29 mouse cellular contexts compared by ENCODE assay signal in the genomic region with DNA sequence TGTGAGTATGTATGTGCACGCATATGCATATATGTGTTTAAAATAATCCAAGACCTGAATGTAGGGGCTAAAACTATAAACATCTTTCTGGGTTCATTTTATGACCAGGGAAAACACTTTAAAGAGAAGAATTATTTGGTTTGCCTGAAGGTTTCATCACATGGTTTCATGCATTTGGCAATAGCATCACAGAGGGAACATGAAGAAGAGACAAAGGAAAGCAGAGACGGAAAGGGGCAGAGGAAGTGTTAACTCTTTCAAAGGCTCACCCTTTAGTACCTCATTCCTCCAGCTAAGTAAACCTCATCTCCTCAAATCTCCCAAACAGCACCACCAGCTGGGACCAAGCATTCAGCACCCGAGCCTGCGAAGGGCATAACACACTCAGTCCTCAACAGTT.
"Had no signal": no experiment of that assay in that cellular context is flagged by ENCODE, and none has a peak within 500 bp of the region (broad histone marks: within the 10 kb centered on the region; RNA-seq: fewer than 3 reads in every experiment).

No protein-coding gene starts in this region.

- H3K9ac ChIP-seq: embryonic facial prominence, embryonic 12.5 days; embryonic facial prominence, embryonic 13.5 days; embryonic facial prominence, embryonic 15.5 days; forebrain, embryonic 12.5 days; forebrain, embryonic 13.5 days; forebrain, embryonic 15.5 days; forebrain, postnatal 0 days had no signal

- DNase-seq: cerebellum, adult 2 months; cerebellum, adult 8-10 months; cerebellum, adult 9-10 months; cerebellum, adult 9-11 months; cerebellum, postnatal 10 days; cerebellum, postnatal 14 days; cerebellum, postnatal 25 days; cerebellum, postnatal 36 days; embryo, embryonic 11 days; forebrain, postnatal 0 days; gastrocnemius, adult 2 months; gastrocnemius, postnatal 10 days; gastrocnemius, postnatal 14 days; gastrocnemius, postnatal 25 days; gastrocnemius, postnatal 36 days; heart, adult 11 months; heart, adult 18-20 months; heart, adult 2 months had no signal

- H3K9me3 ChIP-seq: embryonic facial prominence, embryonic 10.5 days; embryonic facial prominence, embryonic 12.5 days; embryonic facial prominence, embryonic 13.5 days; embryonic facial prominence, embryonic 15.5 days; forebrain, embryonic 10.5 days; forebrain, embryonic 12.5 days; forebrain, embryonic 13.5 days; forebrain, embryonic 15.5 days had no signal

- H3K4me2 ChIP-seq: embryonic facial prominence, embryonic 12.5 days; embryonic facial prominence, embryonic 13.5 days; embryonic facial prominence, embryonic 15.5 days; forebrain, embryonic 12.5 days; forebrain, embryonic 13.5 days; forebrain, embryonic 15.5 days had no signal

- ATAC-seq: forebrain, embryonic 13.5 days; forebrain, embryonic 14.5 days; forebrain, embryonic 15.5 days; forebrain, embryonic 16.5 days; forebrain, postnatal 0 days had no signal

- H3K4me3 ChIP-seq: embryonic facial prominence, embryonic 10.5 days; embryonic facial prominence, embryonic 12.5 days; embryonic facial prominence, embryonic 13.5 days; embryonic facial prominence, embryonic 15.5 days; erythroblast, embryonic 14.5 days; forebrain, embryonic 10.5 days; forebrain, embryonic 12.5 days; forebrain, embryonic 13.5 days; forebrain, embryonic 15.5 days; gastrocnemius, adult 2 months; heart, adult 2 months had no signal

- H3K27me3 ChIP-seq: embryonic facial prominence, embryonic 12.5 days; embryonic facial prominence, embryonic 13.5 days; embryonic facial prominence, embryonic 15.5 days; forebrain, embryonic 12.5 days; forebrain, embryonic 13.5 days; forebrain, embryonic 15.5 days had no signal

- H3K27ac ChIP-seq: embryonic facial prominence, embryonic 10.5 days; embryonic facial prominence, embryonic 12.5 days; embryonic facial prominence, embryonic 13.5 days; embryonic facial prominence, embryonic 15.5 days; forebrain, embryonic 10.5 days; forebrain, embryonic 12.5 days; forebrain, embryonic 13.5 days; forebrain, embryonic 15.5 days; gastrocnemius, adult 2 months; heart, adult 2 months had no signal

- H3K36me3 ChIP-seq: embryonic facial prominence, embryonic 12.5 days; embryonic facial prominence, embryonic 13.5 days; forebrain, embryonic 12.5 days; forebrain, embryonic 15.5 days had no signal

- H3K4me1 ChIP-seq: embryonic facial prominence, embryonic 10.5 days; embryonic facial prominence, embryonic 12.5 days; embryonic facial prominence, embryonic 15.5 days; forebrain, embryonic 10.5 days; forebrain, embryonic 15.5 days had no signal
